Mouse (Mus musculus) kidney, adult 2 months (tissue): Measurements from ENCODE around the gene Siae. TPM values are rescaled to one million over a fixed set of nuclear protein-coding genes. Genes with fewer than 3 reads are reported as not detected.

ENCODE experiments used
- DNase-seq: peaks from one replicate; pipeline ENCODE4 v3.0.0; 2021
- H3K27ac ChIP-seq: fragments of 200-500 bp; 2 replicates; pipeline ENCODE4 v1.5.1; 2012; ENCODE audit warnings: low read depth, low read length, control low read depth, inconsistent platforms; ENCODE audit not compliant: insufficient read depth
- H3K27me3 ChIP-seq: fragments of 200-500 bp; replicated peaks from 2 replicates; pipeline ENCODE4 v1.6.1; 2012; ENCODE audit warnings: mild to moderate bottlenecking, moderate library complexity, low read length, inconsistent platforms; ENCODE audit not compliant: control insufficient read depth, insufficient read depth
- H3K36me3 ChIP-seq: fragments of 200-500 bp; 2 replicates; pipeline ENCODE4 v1.6.1; 2012; ENCODE audit warnings: mild to moderate bottlenecking, moderate library complexity, low read length, inconsistent platforms; ENCODE audit not compliant: control insufficient read depth, insufficient read depth
- H3K4me1 ChIP-seq: fragments of 200-500 bp; 2 replicates; pipeline ENCODE4 v1.6.1; 2011; ENCODE audit warnings: low read length; ENCODE audit not compliant: control insufficient read depth, insufficient read depth
- H3K4me3 ChIP-seq: fragments of 200-500 bp; 2 replicates; pipeline ENCODE4 v1.5.1; 2011; ENCODE audit warnings: mild to moderate bottlenecking, low read depth, low read length, control low read depth; ENCODE audit not compliant: insufficient read depth
- CTCF ChIP-seq: fragments of 200-500 bp; conservative IDR thresholded peaks from 2 replicates; pipeline ENCODE4 v1.5.1; 2011; ENCODE audit warnings: low read depth, mild to moderate bottlenecking, control low read depth, low read length, moderate library complexity, mixed read lengths; ENCODE audit not compliant: insufficient read depth, insufficient read length
- POLR2A ChIP-seq: fragments of 200-500 bp; IDR thresholded peaks from one replicate; pipeline ENCODE4 v1.6.1; 2011; ENCODE audit warnings: low read depth, low read length, control low read depth
- WGBS: fragments of 180-500 bp; shearing (Covaris S2); methylation state at CpG from one replicate; pipeline ENCODE4 v1.1.7; 2018; 5-methylcytosine and 5-hydroxymethylcytosine counted together
- polyA plus RNA-seq: library from polyadenylated mRNA; depleted of rRNA; stranded (reverse); fragments of >200 nt; gene quantifications from 2 replicates; pipeline ENCODE4 v1.2.3, GENCODE M21; 2012

Siae gene
- polyA plus RNA-seq, 1 experiment = 17.8 TPM

DNA sequence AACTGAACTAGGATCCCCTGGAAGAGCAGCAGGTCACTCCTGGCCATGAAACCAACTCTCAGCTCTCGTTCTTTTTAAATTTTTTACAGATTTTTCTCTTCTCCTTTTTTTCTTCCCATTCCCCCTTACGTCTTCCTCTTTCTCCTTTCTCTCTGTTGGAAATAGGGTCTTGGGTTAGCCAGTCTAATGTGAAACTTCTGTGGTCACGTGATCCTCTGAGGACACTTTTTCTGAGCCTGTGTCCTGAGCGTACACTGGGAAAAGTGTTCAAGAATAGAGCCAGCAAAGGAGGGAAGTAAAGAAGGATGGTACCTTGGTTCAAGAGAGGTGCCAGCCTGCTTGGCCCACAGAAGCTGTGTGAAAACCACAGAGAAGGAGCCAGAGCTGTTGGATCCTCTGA is 34.9 kb downstream of the Siae start:
- TF ChIP-seq POLR2A (no peak), CTCF (no peak)
- 89% methylated on average over 4 of the region's 4 CpGs for WGBS

DNA sequence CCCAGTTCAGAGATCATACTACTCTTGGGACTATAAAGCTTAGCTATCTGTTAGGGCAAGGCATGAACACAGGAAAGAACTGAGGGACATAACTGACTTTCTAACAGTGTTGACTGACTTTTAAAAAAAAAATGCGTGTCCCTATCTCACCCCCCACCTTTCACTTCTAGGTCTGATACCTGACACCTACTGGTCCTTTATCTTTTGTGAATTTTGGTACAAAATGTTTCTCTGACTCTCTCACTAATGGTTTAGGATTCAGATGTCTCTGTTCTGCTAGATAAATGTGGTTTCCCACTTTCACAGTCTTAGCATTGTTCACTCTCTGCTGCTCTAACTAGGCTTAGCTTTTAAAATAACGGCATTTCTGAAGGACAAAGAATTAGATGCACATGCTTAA is 36.5 kb downstream of the Siae start:
- 80% methylated on average over 2 of the region's 2 CpGs for WGBS
- Histone ChIP-seq H3K27me3 (no peaks in the 10 kb centered on the region), H3K27ac (no peak overlapping the region), H3K4me1 (no peaks in the 10 kb centered on the region), H3K36me3 (no peaks in the 10 kb centered on the region), H3K4me3 (no peak overlapping the region)
- no peak for DNase-seq
- TF ChIP-seq POLR2A (no peak), CTCF (no peak)

More for the DNA sequence above, 34.9 kb downstream of the Siae start:
- Histone ChIP-seq H3K4me1 (no peaks in the 10 kb centered on the region), H3K27ac (no peak overlapping the region), H3K36me3 (no peaks in the 10 kb centered on the region), H3K27me3 (no peaks in the 10 kb centered on the region), H3K4me3 (no peak overlapping the region)
- no peak for DNase-seq

DNA sequence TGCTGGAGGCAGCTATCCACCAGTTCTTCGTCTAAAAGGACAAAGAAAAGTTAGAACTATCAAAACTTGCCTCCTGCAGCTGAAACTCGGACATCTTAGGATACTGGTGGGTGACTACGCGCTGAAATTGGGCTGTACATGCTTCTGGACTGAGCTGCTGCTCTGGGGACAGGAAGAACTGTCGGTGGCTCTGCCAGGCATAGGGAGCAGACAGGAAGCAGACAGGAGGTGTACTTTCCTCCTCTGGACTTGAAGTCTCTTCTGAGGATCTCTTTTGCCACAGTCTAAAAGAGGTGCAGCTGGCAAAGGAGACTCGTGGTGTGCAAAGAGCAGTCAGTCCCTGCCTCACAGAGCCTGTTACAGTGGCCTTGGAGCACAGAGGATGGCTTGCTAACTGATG is 37.1 kb downstream of the Siae start:
- Histone ChIP-seq H3K27ac (no peak overlapping the region), H3K27me3 (no peaks in the 10 kb centered on the region), H3K36me3 (no peaks in the 10 kb centered on the region), H3K4me1 (no peaks in the 10 kb centered on the region), H3K4me3 (no peak overlapping the region)
- WGBS = 53% methylated on average over 6 of the region's 6 CpGs
- no peak for DNase-seq
- no peak for TF ChIP-seq CTCF
- no peak for TF ChIP-seq POLR2A

DNA sequence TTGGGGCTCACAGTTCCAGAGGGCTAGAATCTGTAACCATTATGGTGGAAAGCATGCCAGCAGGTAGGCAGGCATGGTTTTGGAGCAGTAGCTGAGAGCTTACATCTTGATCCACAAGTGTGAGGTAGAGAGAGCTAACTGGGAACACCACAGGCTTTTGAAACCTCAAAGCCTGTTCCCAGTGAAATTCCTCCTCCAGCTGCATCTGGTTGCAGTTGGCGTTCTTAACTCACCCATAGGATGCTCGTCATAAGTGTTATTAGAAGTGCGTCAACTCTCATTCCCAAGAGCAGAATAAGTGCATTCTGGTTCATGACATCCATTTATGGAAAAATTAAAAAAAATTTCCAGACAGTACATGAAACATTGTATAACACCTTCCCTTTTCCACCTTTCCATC is 38.2 kb downstream of the Siae start:
- no peak overlapping the region for H3K4me3 ChIP-seq
- DNase-seq = no peak
- H3K36me3 ChIP-seq = no peaks in the 10 kb centered on the region
- WGBS = 97% methylated on average over 3 of the region's 3 CpGs
- H3K27ac ChIP-seq = no peak overlapping the region
- H3K4me1 ChIP-seq = no peaks in the 10 kb centered on the region
- no peaks in the 10 kb centered on the region for H3K27me3 ChIP-seq
- TF ChIP-seq CTCF (no peak), POLR2A (no peak)

DNA sequence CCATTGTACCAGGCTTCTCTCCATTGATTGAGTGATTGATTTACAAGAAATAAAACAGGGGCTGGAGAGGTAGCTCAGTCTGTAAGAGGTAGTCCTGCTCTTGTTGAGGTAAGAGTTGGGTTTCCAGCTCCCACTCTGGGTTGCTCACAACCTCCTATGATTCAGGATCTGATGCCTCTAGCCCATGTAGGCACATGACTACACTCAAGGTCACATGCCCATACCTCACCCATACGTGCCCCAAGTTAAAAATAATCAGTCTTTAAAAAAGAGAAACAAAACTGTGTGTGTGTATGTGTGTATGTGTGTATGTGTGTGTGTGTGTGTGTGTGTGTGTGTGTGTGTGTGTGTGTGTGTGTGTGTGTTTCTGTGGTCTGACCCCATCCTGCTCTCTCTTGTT is 40.1 kb downstream of the Siae start:
- H3K27me3 ChIP-seq = no peaks in the 10 kb centered on the region
- H3K36me3 ChIP-seq = no peaks in the 10 kb centered on the region
- no peak for TF ChIP-seq CTCF
- TF ChIP-seq POLR2A = no peak
- H3K4me1 ChIP-seq = no peaks in the 10 kb centered on the region
- H3K27ac ChIP-seq = no peak overlapping the region
- H3K4me3 ChIP-seq = no peak overlapping the region
- no peak for DNase-seq
- 83% methylated on average over 1 of the region's 1 CpGs for WGBS

DNA sequence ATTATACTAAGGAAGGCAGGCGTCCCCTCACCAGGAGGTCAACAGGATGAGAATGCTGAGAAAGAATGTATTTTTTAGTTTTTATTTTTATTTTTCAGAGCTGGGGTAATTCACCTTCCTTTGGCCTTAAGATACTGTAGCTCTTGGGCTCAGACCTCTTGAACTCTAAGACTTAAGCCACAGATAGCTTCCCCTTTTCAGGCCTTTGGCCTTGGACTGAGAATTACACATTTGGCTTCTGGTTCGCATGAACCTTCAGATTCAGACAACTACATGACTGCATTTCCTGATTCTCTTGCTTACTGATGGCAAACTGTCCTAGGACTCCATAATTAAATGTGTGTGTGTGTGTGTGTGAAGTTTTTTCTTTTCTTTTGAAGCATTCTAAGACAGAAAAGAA is 43.1 kb downstream of the Siae start:
- H3K27me3 ChIP-seq = no peaks in the 10 kb centered on the region
- no peaks in the 10 kb centered on the region for H3K36me3 ChIP-seq
- H3K4me3 ChIP-seq = no peak overlapping the region
- H3K27ac ChIP-seq = no peak overlapping the region
- no peaks in the 10 kb centered on the region for H3K4me1 ChIP-seq
- TF ChIP-seq CTCF = no peak
- no peak for TF ChIP-seq POLR2A
- 79% methylated on average over 2 of the region's 2 CpGs for WGBS
- DNase-seq = no peak

DNA sequence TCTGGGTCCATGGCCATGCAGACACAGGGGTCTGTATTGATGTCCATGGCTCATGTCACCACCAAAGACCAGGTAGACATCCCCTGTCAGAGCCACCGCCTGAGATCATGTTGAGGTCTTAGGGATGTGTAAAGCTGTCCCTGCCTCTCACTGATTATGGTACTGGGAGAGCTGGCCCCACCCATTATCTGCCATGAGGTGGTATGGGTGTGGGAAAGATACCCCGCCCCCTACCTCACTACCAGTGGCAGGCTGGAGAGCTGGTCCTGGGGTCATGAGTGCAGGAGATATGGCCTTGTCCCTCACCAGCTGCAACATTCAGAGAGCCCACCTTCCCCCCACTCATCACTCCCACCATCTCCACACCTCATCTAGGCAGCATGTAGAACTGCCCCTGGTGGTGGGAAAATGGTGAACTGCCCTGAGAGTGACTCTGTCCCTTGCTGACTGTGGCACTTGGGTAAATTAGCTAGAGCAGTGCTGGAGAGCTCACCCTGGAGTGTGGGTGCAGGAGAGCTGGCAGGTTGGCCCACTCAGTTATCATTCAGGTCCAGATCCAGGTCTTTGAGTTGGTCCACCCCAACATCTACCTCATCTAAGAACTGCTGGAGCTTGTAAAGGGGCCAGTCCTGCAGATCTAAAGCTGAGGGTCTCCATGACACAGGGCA is 45.2 kb downstream of the Siae start:
- Histone ChIP-seq H3K36me3 (no peaks in the 10 kb centered on the region), H3K27me3 (no peaks in the 10 kb centered on the region), H3K4me1 (no peaks in the 10 kb centered on the region), H3K27ac (no peak overlapping the region), H3K4me3 (no peak overlapping the region)
- no peak for TF ChIP-seq POLR2A
- no peak for TF ChIP-seq CTCF
- WGBS = 100% methylated on average over 2 of the region's 2 CpGs
- DNase-seq = no peak
